Mouse (Mus musculus) midbrain, embryonic 11.5 days (tissue): ENCODE data around the gene Acsf3. TPM values are rescaled to one million over a fixed set of nuclear protein-coding genes. Genes with fewer than 3 reads are reported as not detected.

Experiments
- ATAC-seq: fragments of 200-750 bp; cut with Nextera tagmentation; 2 replicates; pipeline ENCODE4 v1.8.0; 2017; ENCODE audit warnings: moderate TSS enrichment, moderate library complexity; ENCODE audit not compliant: low FRiP score
- DNase-seq: peaks from one replicate; pipeline ENCODE4 v3.0.0; 2015; ENCODE audit warnings: low spot score; ENCODE audit errors: missing footprints
- H3K27ac ChIP-seq: fragments of 300-500 bp; sonication (generic); 2 replicates; pipeline ENCODE4 v1.5.1; 2014; ENCODE audit warnings: low read depth, low read length
- H3K27me3 ChIP-seq: fragments of 300-500 bp; sonication (generic); 2 replicates; pipeline ENCODE4 v1.6.1; 2014; ENCODE audit warnings: mild to moderate bottlenecking, low read length, moderate library complexity, mixed read lengths; ENCODE audit not compliant: control insufficient read depth, insufficient read depth
- H3K36me3 ChIP-seq: fragments of 300-500 bp; sonication (generic); 2 replicates; pipeline ENCODE4 v1.6.1; 2014; ENCODE audit warnings: mild to moderate bottlenecking, low read length, moderate library complexity, mixed read lengths; ENCODE audit not compliant: control insufficient read depth, insufficient read depth
- H3K4me1 ChIP-seq: fragments of 300-500 bp; sonication (generic); 2 replicates; pipeline ENCODE4 v1.6.1; 2014; ENCODE audit warnings: low read length; ENCODE audit not compliant: control insufficient read depth, insufficient read depth
- H3K4me2 ChIP-seq: fragments of 300-500 bp; sonication (generic); 2 replicates; pipeline ENCODE4 v1.6.1; 2014; ENCODE audit warnings: mild to moderate bottlenecking, moderate library complexity
- H3K4me3 ChIP-seq: fragments of 300-500 bp; sonication (generic); 2 replicates; pipeline ENCODE4 v1.5.1; 2014; ENCODE audit warnings: low read depth, low read length
- H3K9ac ChIP-seq: fragments of 300-500 bp; sonication (generic); 2 replicates; pipeline ENCODE4 v1.6.1; 2014; ENCODE audit warnings: low read length
- H3K9me3 ChIP-seq: fragments of 300-500 bp; sonication (generic); 2 replicates; pipeline ENCODE4 v1.6.1; 2016; ENCODE audit warnings: low read length; ENCODE audit not compliant: control insufficient read depth
- WGBS: fragments of 180-500 bp; shearing (Covaris S2); extraction: QIAGEN DNeasy Blood & Tissue Kit; methylation state at CpG from one replicate; pipeline ENCODE4 v1.1.7; 2014; 5-methylcytosine and 5-hydroxymethylcytosine counted together
- polyA plus RNA-seq: library from polyadenylated mRNA; unstranded; fragments of >200 nt; fragmentation: Nextera tagmentation; extraction: Ambion mirVana; gene quantifications from 2 replicates; pipeline ENCODE4 v1.2.1, GENCODE M21; 2014

The Acsf3 gene
- polyA plus RNA-seq = 13.9 and 14.9 TPM in 2 replicates

GRCm38 (mm10) chr8:122775285-122776155 lies at the start of gene Acsf3:
TSS of gene Acsf3 (plus strand) at chr8:122775486.
- Histone ChIP-seq H3K4me3 (peak within 1 kb of the TSS; percentile 73), H3K27ac (no peak within 1 kb of the TSS), H3K9me3 (no peaks in the 10 kb centered on the region), H3K4me2 (peak within 1 kb of the TSS; percentile 87), H3K4me1 (peaks cover 4% of the 10 kb centered on the region), H3K9ac (peak within 1 kb of the TSS; percentile 78), H3K27me3 (no peaks in the 10 kb centered on the region), H3K36me3 (no peaks in the 10 kb centered on the region)
- ATAC-seq (peak; percentile 78), DNase-seq (peak; percentile 98)
- 1% methylated on average over 50 of the region's 50 CpGs for WGBS

- no peaks in the 10 kb centered on the region for H3K4me1 ChIP-seq
- no peaks in the 10 kb centered on the region; the same call in 1 of the 2 replicates for H3K27me3 ChIP-seq
- ATAC-seq = no peak
- no peak overlapping the region for H3K9ac ChIP-seq
- H3K4me3 ChIP-seq = no peak overlapping the region
- H3K27ac ChIP-seq = no peak overlapping the region
- no peaks in the 10 kb centered on the region for H3K9me3 ChIP-seq
- DNase-seq = no peak
- no peak overlapping the region for H3K4me2 ChIP-seq
- no peaks in the 10 kb centered on the region for H3K36me3 ChIP-seq
- 67% methylated on average over 2 of the region's 2 CpGs for WGBS
Observed at GRCm38 (mm10) chr8:122726789-122727188, 48.5 kb upstream of the Acsf3 start.

- Histone ChIP-seq H3K9me3 (no peaks in the 10 kb centered on the region), H3K27ac (no peak overlapping the region), H3K36me3 (no peaks in the 10 kb centered on the region), H3K9ac (no peak overlapping the region), H3K4me3 (no peak overlapping the region), H3K27me3 (no peaks in the 10 kb centered on the region; the same call in 1 of the 2 replicates), H3K4me2 (no peak overlapping the region), H3K4me1 (no peaks in the 10 kb centered on the region)
- WGBS = 67% methylated on average over 5 of the region's 5 CpGs
- DNase-seq (no peak), ATAC-seq (no peak)
Observed at GRCm38 (mm10) chr8:122727412-122727811, 47.9 kb upstream of the Acsf3 start.

- H3K4me2 ChIP-seq = no peak overlapping the region
- H3K9ac ChIP-seq = no peak overlapping the region
- H3K36me3 ChIP-seq = no peaks in the 10 kb centered on the region
- WGBS = 7% methylated on average over 3 of the region's 3 CpGs
- H3K27ac ChIP-seq = no peak overlapping the region
- H3K4me3 ChIP-seq = no peak overlapping the region
- H3K4me1 ChIP-seq = no peaks in the 10 kb centered on the region
- ATAC-seq = no peak
- no peaks in the 10 kb centered on the region for H3K9me3 ChIP-seq
- H3K27me3 ChIP-seq = no peaks in the 10 kb centered on the region
- no peak for DNase-seq
Observed at GRCm38 (mm10) chr8:122728630-122729029, 46.7 kb upstream of the Acsf3 start.

- H3K9me3 ChIP-seq = no peaks in the 10 kb centered on the region
- H3K27ac ChIP-seq = no peak overlapping the region
- H3K36me3 ChIP-seq = no peaks in the 10 kb centered on the region
- H3K27me3 ChIP-seq = no peaks in the 10 kb centered on the region
- DNase-seq (peak; percentile 79), ATAC-seq (no peak)
- H3K4me1 ChIP-seq = peaks cover 3% of the 10 kb centered on the region; the same call in 1 of the 2 replicates
- 65% methylated on average over 3 of the region's 3 CpGs for WGBS
- no peak overlapping the region for H3K4me2 ChIP-seq
- H3K9ac ChIP-seq = no peak overlapping the region
- no peak overlapping the region for H3K4me3 ChIP-seq
Observed at GRCm38 (mm10) chr8:122735110-122735509, 40.2 kb upstream of the Acsf3 start.

GRCm38 (mm10) chr8:122735542-122736473 lies 39.5 kb upstream of the Acsf3 start:
- Histone ChIP-seq H3K4me2 (no peak overlapping the region), H3K4me3 (no peak overlapping the region), H3K9me3 (no peaks in the 10 kb centered on the region), H3K27me3 (no peaks in the 10 kb centered on the region), H3K27ac (no peak overlapping the region), H3K36me3 (no peaks in the 10 kb centered on the region), H3K4me1 (peaks cover 3% of the 10 kb centered on the region; the same call in 1 of the 2 replicates), H3K9ac (no peak overlapping the region)
- DNase-seq = peak; percentile 53
- ATAC-seq = no peak
- 70% methylated on average over 19 of the region's 19 CpGs for WGBS

- H3K4me3 ChIP-seq = no peak overlapping the region
- H3K4me2 ChIP-seq = no peak overlapping the region
- 91% methylated on average over 11 of the region's 11 CpGs for WGBS
- DNase-seq = no peak
- H3K27ac ChIP-seq = no peak overlapping the region
- no peak overlapping the region for H3K9ac ChIP-seq
- peaks cover 3% of the 10 kb centered on the region; the same call in 1 of the 2 replicates for H3K4me1 ChIP-seq
- ATAC-seq = no peak
- no peaks in the 10 kb centered on the region; the same call in 1 of the 2 replicates for H3K27me3 ChIP-seq
- no peaks in the 10 kb centered on the region for H3K36me3 ChIP-seq
- no peaks in the 10 kb centered on the region for H3K9me3 ChIP-seq
Observed at GRCm38 (mm10) chr8:122736623-122737022, 38.7 kb upstream of the Acsf3 start.

- Histone ChIP-seq H3K9ac (no peak overlapping the region), H3K27ac (no peak overlapping the region), H3K4me2 (no peak overlapping the region), H3K4me3 (no peak overlapping the region), H3K9me3 (no peaks in the 10 kb centered on the region), H3K4me1 (peaks cover 5% of the 10 kb centered on the region; the same call in 1 of the 2 replicates), H3K36me3 (no peaks in the 10 kb centered on the region), H3K27me3 (no peaks in the 10 kb centered on the region; the same call in none of the 2 replicates)
- DNase-seq = peak; percentile 74
- ATAC-seq = no peak
- 49% methylated on average over 4 of the region's 4 CpGs for WGBS
Observed at GRCm38 (mm10) chr8:122737071-122737470, 38.2 kb upstream of the Acsf3 start.
